Mouse (Mus musculus) heart, postnatal 0 days (tissue): ENCODE measurements at regions not wholly inside any gene's neighbourhood (a gene's known extent, or its start where the extent isn't known, plus 50 kb on each side); places are given as distances from the start of the nearest gene placed in this dataset.

ENCODE experiments used
- ATAC-seq: fragments of 200-750 bp; cut with Nextera tagmentation; 2 replicates; pipeline ENCODE4 v1.8.0; 2017; ENCODE audit warnings: low read depth, moderate number of reproducible peaks, moderate library complexity; ENCODE audit not compliant: insufficient read depth
- DNase-seq: peaks from one replicate; pipeline ENCODE4 v3.0.0-alpha.2; 2016; ENCODE audit warnings: low spot score
- H3K27ac ChIP-seq: fragments of 300-500 bp; sonication (generic); 2 replicates; pipeline ENCODE4 v1.5.1; 2014; ENCODE audit warnings: low read depth, mild to moderate bottlenecking
- H3K27me3 ChIP-seq: fragments of 300-500 bp; sonication (generic); 2 replicates; pipeline ENCODE4 v1.6.1; 2014; ENCODE audit warnings: low read length, mixed read lengths; ENCODE audit not compliant: control insufficient read depth, insufficient read depth
- H3K36me3 ChIP-seq: fragments of 300-500 bp; sonication (generic); replicated peaks from 2 replicates; pipeline ENCODE4 v1.6.1; 2014; ENCODE audit warnings: low read length, mixed read lengths; ENCODE audit not compliant: control insufficient read depth, insufficient read depth
- H3K4me1 ChIP-seq: fragments of 300-500 bp; sonication (generic); 2 replicates; pipeline ENCODE4 v1.6.1; 2014; ENCODE audit warnings: antibody characterized with exemption; ENCODE audit not compliant: control insufficient read depth, insufficient read depth
- H3K4me2 ChIP-seq: fragments of 300-500 bp; sonication (generic); 2 replicates; pipeline ENCODE4 v1.6.1; 2014; ENCODE audit warnings: low read depth, mild to moderate bottlenecking, low read length, moderate library complexity
- H3K4me3 ChIP-seq: fragments of 300-500 bp; sonication (generic); 2 replicates; pipeline ENCODE4 v1.5.1; 2014; ENCODE audit warnings: low read depth, low read length
- H3K9ac ChIP-seq: fragments of 300-500 bp; sonication (generic); replicated peaks from 2 replicates; pipeline ENCODE4 v1.6.1; 2014; ENCODE audit warnings: low read depth, low read length, mixed read lengths
- H3K9me3 ChIP-seq: fragments of 300-500 bp; sonication (generic); replicated peaks from 2 replicates; pipeline ENCODE4 v1.6.1; 2016; ENCODE audit warnings: low read length; ENCODE audit not compliant: control insufficient read depth
- CTCF ChIP-seq: IDR thresholded peaks from 2 replicates; pipeline ENCODE4 v1.5.1; 2016; ENCODE audit warnings: antibody characterized with exemption, control low read depth, low read depth
- EP300 ChIP-seq: IDR thresholded peaks from 2 replicates; pipeline ENCODE4 v1.6.1; 2016; ENCODE audit warnings: antibody characterized with exemption, low read depth
- WGBS: fragments of 180-500 bp; shearing (Covaris S2); extraction: QIAGEN DNeasy Blood & Tissue Kit; methylation state at CpG from one replicate; pipeline ENCODE4 v1.1.7; 2014; 5-methylcytosine and 5-hydroxymethylcytosine counted together

GRCm38 (mm10) chr3:154414358-154414757, 83.9 kb upstream of the Lhx8 start:
- H3K4me3 ChIP-seq, result no peak overlapping the region
- 64% methylated on average over 3 of the region's 3 CpGs for WGBS
- H3K9me3 ChIP-seq, result no peaks in the 10 kb centered on the region

GRCm38 (mm10) chr3:154410292-154410691, 79.8 kb upstream of the Lhx8 start:
- no peak overlapping the region for H3K4me3 ChIP-seq
- no peak overlapping the region for H3K4me2 ChIP-seq
- H3K9ac ChIP-seq, result no peak overlapping the region
- H3K36me3 ChIP-seq, result no peaks in the 10 kb centered on the region
- DNase-seq (no peak), ATAC-seq (no peak)
- H3K4me1 ChIP-seq, result no peaks in the 10 kb centered on the region
- 86% methylated on average over 2 of the region's 2 CpGs for WGBS
- no peak overlapping the region for H3K27ac ChIP-seq
- H3K9me3 ChIP-seq, result 0 out of 2 replicates have a peak, but pooled peaks cover 5% of the 10 kb centered on the region
- H3K27me3 ChIP-seq, result no peaks in the 10 kb centered on the region
- no peak for TF ChIP-seq CTCF
- no peak for TF ChIP-seq EP300

More at GRCm38 (mm10) chr3:154414358-154414757, 83.9 kb upstream of the Lhx8 start:
- no peak for ATAC-seq
- no peaks in the 10 kb centered on the region for H3K36me3 ChIP-seq
- H3K27ac ChIP-seq, result no peak overlapping the region
- no peak overlapping the region for H3K9ac ChIP-seq
- H3K4me1 ChIP-seq, result no peaks in the 10 kb centered on the region
- no peak overlapping the region for H3K4me2 ChIP-seq
- DNase-seq, result no peak
- H3K27me3 ChIP-seq, result no peaks in the 10 kb centered on the region
- TF ChIP-seq CTCF, result no peak

- H3K9ac ChIP-seq, result no peak overlapping the region
- no peaks in the 10 kb centered on the region for H3K27me3 ChIP-seq
- H3K4me1 ChIP-seq, result 0 out of 2 replicates have a peak, but pooled peaks cover 4% of the 10 kb centered on the region
- WGBS, result 17% methylated on average over 4 of the region's 4 CpGs
- DNase-seq (no peak), ATAC-seq (no peak)
- H3K36me3 ChIP-seq, result no peaks in the 10 kb centered on the region
- TF ChIP-seq CTCF (no peak), EP300 (no peak)
- H3K4me3 ChIP-seq, result no peak overlapping the region
- no peaks in the 10 kb centered on the region for H3K9me3 ChIP-seq
- H3K27ac ChIP-seq, result no peak overlapping the region
- H3K4me2 ChIP-seq, result no peak overlapping the region
These were observed 71.6 kb upstream of the Lhx8 start for GRCm38 (mm10) chr3:154402081-154402480.

GRCm38 (mm10) chr3:154393626-154394025, 63.2 kb upstream of the Lhx8 start:
- Histone ChIP-seq H3K4me3 (no peak overlapping the region), H3K9me3 (no peaks in the 10 kb centered on the region), H3K4me2 (no peak overlapping the region), H3K36me3 (no peaks in the 10 kb centered on the region), H3K9ac (no peak overlapping the region), H3K27me3 (no peaks in the 10 kb centered on the region), H3K4me1 (no peaks in the 10 kb centered on the region), H3K27ac (no peak overlapping the region)
- WGBS, result 86% methylated on average over 5 of the region's 5 CpGs
- ATAC-seq (no peak), DNase-seq (no peak)
- TF ChIP-seq CTCF (no peak), EP300 (no peak)

- ATAC-seq (no peak), DNase-seq (no peak)
- no peaks in the 10 kb centered on the region for H3K9me3 ChIP-seq
- H3K27ac ChIP-seq, result no peak overlapping the region
- 79% methylated on average over 3 of the region's 3 CpGs for WGBS
- no peak for TF ChIP-seq CTCF
- no peak for TF ChIP-seq EP300
- no peaks in the 10 kb centered on the region for H3K4me1 ChIP-seq
- no peak overlapping the region for H3K4me2 ChIP-seq
- H3K4me3 ChIP-seq, result no peak overlapping the region
- H3K9ac ChIP-seq, result no peak overlapping the region
- no peaks in the 10 kb centered on the region for H3K27me3 ChIP-seq
- no peaks in the 10 kb centered on the region for H3K36me3 ChIP-seq
These were observed 61.2 kb upstream of the Lhx8 start for GRCm38 (mm10) chr3:154391629-154392028.

- Histone ChIP-seq H3K27me3 (no peaks in the 10 kb centered on the region), H3K4me2 (no peak overlapping the region), H3K36me3 (no peaks in the 10 kb centered on the region), H3K27ac (no peak overlapping the region), H3K9ac (no peak overlapping the region), H3K9me3 (no peaks in the 10 kb centered on the region), H3K4me3 (no peak overlapping the region), H3K4me1 (no peaks in the 10 kb centered on the region)
- DNase-seq (no peak), ATAC-seq (no peak)
- TF ChIP-seq CTCF (no peak), EP300 (no peak)
- 68% methylated on average over 5 of the region's 5 CpGs for WGBS
These were observed 58.2 kb upstream of the Lhx8 start for GRCm38 (mm10) chr3:154388656-154389055.
